Mouse (Mus musculus) lung, postnatal 0 days (tissue): ENCODE measurements at regions not wholly inside any gene's neighbourhood (a gene's known extent, or its start where the extent isn't known, plus 50 kb on each side); places are given as distances from the start of the nearest gene placed in this dataset.

Experiments used
- CTCF ChIP-seq: IDR thresholded peaks from 2 replicates; pipeline ENCODE4 v1.5.1; 2016; ENCODE audit warnings: antibody characterized with exemption, mild to moderate bottlenecking
- EP300 ChIP-seq: IDR thresholded peaks from 2 replicates; pipeline ENCODE4 v1.6.1; 2016; ENCODE audit warnings: antibody characterized with exemption, mild to moderate bottlenecking, control low read depth

- TF ChIP-seq CTCF = no peak
- no peak for TF ChIP-seq EP300
These were observed 108.0 kb downstream of the Cst10 start for GRCm38 (mm10) chr2:149512870-149513269.
